Mouse (Mus musculus): ENCODE measurements around the gene Rab11a.
"Not testable (repeated sequence)": the region's sequence is repeated elsewhere in the genome, so short reads cannot be mapped to it uniquely, and the experiment has no call there.

The Rab11a gene

DNA sequence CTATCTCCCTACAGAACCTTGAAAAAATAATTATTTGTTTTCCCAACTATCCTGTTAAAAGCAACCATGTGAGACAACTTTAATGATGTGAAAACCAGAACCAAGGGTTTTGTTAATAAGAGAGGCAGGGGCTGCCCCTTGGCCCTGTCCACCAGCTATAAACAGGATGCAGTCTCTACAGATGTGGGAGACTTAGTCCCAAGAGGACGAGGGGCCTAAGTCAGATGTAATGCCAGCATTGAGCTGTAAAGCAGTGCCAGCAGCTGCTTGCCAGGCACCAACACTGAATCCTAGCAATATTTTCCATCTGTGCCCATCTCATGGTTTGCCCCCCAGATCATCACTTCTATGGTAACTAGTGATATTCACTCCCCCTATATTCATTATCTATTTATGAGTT lies 4.9 kb upstream of the Rab11a start:
- in situ Hi-C loops (cut with MboI): no loop called here

DNA sequence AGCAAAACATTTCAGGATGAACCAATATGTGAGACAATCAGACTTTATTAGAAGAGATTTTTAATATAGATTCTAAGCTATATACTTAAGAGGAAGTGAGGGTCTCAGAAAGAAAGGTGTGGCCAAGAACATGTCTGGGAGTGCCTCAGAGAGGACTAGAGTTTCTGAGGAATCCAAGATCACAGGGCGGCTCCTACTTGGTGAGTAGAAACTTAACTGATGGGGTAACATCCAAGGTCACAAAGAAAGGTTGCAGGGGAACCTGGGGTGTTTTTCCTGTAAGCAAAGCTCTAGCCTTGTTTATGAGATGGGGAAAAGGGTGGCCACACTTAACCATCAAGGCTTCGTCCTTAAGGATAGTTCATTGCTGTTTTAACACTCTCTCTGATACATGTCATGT lies 1.4 kb upstream of the Rab11a start:
- in situ Hi-C loops (cut with MboI): no loop called here

DNA sequence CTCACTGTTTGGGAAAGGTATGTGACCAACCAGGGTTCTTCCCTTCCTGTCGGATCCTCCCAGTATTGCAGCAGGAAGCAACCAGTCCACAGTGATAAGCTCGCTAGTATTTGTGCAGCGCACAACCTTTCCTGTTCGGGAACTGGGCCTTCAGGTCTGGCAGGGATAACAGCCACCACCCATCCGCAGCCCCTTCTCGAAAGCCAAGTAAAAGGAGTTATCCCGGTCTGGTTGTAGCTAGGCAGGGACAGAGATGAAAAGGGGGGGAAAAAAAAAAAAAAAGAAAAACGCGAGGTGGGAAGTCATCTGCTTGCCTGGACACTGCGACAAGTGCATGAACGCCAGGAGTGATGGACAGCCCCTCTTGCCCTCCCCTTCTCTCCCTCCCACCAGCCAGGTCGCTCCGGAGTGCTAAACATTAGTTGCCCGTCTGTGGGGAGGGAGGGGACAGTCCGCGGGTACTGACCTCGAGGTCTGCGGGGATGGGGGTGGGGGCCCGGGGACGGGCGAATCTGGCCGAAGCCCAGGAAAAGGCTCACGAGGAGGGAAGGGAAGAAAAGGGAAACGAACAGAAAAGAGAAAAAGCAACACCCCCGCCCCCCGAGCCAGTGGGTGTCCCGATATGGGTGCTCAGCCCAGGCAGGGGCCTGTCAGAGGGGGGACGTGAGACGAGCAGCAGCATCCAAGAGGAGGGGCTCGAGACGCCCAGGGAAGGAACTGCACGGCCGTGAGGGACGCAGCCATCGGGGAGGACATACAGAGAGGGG lies 736 bp downstream of the Rab11a start:
- in situ Hi-C loops (cut with MboI): no loop called here

DNA sequence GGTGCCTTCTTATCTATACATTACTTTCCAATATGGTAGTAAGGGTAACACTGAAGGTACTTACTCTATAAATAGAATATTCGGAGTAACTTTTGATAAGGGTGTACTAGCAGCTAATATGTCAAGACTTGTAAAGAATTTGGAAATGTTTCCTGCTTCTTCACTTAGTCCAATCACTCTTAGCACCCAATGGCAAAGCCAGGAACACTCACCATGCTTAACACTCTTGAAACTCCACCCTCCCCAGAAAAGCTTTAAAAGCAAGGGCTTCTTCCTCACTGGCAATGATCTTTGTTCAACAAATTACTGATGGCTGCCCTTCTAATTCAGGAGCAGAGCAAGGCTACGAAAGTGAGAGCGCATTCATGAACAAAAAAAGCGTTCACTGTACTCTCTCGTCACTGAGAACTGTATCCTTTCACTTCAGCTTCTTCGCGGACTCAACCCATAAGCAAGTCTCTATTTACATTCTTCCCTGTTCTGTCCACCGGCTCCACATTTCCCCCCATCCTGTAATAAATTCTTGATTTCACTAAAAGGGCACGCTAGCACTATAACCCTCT lies 1.4 kb downstream of the Rab11a start:
- in situ Hi-C loops (cut with MboI): no loop called here

DNA sequence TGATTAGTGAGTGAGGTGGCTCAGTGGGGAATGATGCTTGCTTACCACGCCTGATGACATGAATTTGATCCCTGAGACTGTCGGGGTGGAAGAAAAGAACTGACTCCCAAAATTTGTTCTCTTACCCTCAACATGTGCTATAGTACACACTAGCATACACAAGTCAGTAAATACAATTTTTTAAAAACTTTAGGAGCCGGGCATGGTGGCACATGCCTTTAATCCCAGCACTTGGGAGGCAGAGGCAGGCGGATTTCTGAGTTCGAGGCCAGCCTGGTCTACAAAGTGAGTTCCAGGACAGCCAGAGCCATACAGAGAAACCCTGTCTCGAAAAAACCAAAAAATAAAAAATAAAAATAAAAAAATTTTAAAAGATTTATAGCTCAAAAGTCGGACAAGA lies 2.6 kb downstream of the Rab11a start:
- in situ Hi-C loops (cut with MboI): not testable (repeated sequence)

DNA sequence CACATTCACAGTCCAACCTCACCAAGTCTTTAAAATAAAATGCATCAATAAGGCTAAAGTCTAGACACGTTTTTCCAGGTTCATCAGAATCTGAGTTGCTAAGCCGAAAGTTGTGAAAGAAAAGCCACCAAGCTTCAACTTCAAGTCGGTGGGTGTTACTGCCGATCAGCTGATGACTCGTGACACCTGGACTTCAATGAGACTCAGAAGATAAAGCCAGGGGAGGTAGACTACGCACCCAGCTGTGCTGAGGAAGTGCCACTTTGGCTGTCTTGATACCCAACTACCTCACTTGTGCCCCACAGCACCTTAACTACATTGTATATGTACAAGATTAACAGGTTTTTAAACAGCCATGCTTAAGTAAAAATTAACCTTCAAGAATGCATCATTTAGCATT lies 3.4 kb downstream of the Rab11a start:
- in situ Hi-C loops (cut with MboI): no loop called here

DNA sequence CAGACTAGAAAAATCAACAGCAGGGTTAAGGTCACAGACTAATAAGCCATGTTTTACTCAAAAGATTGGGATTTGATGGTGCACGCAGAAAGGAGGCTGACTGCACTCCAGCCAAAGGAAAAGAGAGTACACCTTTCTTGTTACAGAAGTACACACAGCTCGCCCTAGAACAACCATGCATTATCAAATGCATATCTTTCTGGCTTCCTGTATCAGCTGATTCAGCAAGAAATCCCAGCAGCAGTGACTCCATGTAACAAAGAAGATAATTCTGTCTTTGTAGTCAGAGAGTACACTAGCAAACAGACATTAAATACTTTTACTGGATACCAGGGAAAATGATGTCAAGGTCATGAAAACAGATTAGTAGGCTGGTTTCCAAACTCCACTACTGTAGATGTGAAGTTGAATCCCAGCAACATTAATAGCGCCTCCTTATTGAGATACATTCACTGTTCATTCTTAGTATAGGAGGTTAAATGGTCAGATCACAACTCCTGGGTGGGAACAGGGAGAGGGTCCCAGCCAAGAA lies 6.5 kb downstream of the Rab11a start:
- in situ Hi-C loops (cut with MboI): no loop called here

DNA sequence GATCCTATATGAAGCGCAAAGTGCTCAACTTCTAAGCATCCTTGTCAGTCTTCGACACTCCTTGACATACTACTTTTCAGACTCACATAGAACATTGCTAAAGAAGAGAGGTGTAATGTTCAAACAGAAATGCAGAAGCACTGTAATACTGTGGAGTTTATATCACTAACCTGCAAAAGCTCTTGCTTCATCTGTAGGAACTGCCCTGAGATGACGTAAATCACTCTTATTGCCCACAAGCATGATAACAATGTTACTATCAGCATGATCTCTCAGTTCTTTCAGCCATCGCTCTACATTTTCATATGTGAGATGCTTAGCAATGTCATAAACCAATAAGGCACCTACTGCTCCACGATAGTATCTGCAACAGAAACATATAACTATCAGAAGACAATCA lies 11.1 kb downstream of the Rab11a start:
- in situ Hi-C loops (cut with MboI): no loop called here

DNA sequence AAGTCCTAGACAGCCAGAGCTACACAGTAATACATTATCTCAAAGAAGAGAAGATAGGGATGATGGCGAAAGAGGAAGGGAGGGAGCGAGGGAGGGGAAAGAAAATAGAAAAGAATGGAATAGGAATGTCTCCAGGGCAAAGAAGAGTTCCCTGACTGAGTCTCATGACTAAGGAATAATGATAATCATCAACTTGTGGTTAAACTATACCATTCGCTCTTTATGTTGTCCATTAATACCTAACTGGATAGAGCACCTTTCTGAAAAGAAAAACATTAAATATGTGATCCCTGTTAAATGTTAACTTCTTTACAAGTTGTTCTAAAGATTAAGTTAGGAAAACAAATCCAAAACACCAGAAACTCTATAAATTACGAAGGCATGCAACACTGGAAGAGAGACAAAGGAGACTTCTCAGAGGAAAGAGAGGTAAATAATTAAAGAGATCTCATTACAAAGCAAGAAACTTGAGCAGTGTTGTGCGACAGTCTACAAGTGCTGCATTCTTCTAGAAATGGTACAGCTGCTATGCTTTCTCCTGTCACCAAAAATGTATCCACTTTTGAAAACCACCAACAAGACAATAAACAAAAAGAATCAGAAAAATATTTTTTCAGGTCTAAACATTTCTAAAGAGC lies 17.9 kb downstream of the Rab11a start:
- in situ Hi-C loops (cut with MboI): no loop called here

DNA sequence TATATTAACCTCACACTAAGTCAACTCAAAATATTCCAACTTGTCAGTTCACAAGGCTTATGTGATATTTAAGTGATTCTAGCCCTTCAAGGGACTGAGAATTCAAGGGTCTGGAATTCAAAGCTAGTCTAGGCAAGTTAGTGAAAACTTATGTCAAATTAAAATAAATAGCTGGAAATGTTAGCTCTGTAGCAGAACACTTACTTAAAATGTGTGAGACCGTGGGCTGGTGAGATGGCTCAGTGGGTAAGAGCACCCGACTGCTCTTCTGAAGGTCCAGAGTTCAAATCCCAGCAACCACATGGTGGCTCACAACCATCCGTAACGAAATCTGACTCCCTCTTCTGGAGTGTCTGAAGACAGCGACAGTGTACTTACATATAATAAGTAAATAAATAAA lies 27.3 kb downstream of the Rab11a start:
- in situ Hi-C loops (cut with MboI): not testable (repeated sequence)

DNA sequence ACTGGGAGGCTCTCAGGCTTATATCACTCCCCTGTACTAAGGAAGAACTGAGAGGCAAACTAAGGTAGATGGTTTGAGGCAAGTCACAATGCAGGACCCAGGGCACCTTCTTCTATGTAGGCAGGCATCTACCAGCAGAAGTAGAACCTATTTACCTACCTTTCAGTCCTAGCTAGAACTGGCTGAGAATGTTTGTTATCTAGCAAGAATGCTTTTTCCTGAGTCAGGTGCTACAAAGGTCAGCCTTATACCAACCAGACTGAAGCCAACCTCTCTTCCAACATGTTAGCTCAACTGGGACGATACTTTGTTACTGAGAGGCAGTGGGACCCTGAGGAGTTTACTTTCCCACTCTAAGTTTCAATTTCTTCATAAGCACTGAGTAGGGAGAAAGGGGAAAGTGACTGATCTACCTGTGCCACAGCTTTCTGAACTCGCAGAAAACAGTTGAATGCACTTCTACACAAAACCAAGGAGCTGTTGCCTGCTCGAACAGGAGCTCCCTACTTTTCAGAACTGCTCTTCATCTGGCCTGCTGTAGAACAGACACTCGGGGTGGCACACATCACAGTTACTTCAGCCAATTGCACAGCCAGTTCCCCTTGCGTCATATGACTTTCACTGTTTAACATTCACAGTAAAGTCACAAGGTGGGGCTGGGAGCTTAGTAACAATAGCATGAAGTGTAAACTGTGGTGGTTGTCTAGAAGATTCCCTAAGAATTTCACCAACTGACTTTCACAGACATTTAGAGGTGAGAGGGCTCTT lies 33.3 kb downstream of the Rab11a start:
- in situ Hi-C loops (cut with MboI): no loop called here

DNA sequence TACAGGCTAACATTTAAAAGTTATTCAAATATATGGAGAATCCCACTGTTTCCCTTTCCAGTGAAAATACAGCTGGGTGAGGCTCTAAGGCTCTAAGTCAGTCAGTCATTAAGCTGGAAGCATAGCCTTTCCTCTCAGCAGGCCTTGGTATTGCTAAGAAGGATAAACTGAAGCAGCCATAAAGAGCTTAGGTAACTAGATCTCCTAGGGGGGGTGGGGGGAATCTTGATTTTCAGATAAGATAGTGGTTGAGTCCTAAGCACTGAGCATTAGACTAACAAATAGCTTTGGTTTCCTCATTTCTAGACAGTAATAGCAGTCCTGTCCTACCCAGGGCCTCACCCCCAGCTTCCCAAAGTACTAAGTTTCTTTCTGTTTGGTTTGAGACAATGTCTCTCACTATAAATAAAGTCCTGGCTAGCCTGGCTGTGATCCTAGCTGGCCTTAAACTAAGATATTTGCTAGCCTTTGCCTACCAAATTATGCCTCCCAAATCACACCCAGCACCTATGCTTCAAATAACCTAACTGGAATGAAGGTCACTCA lies 34.1 kb downstream of the Rab11a start:
- in situ Hi-C loops (cut with MboI): no loop called here

DNA sequence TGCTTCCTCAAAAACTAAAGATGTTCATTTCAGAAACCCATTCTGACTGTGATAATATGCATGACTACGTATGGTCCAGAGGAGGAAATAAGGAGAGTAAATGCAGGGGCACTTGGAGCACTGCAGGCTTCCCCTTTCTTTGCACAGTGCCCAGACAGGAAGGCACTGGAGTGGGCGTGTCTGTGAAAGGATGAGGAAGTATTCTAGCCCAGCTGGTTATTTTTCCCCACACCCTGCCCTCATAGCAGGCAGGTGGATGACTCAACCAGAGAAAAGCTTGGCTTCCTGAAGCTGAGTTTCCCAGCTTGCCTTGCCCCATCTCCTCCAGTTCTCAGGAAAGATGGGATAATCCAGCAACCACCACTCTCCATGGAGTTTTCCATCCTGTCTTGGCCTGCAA lies 34.6 kb downstream of the Rab11a start:
- in situ Hi-C loops (cut with MboI): no loop called here

DNA sequence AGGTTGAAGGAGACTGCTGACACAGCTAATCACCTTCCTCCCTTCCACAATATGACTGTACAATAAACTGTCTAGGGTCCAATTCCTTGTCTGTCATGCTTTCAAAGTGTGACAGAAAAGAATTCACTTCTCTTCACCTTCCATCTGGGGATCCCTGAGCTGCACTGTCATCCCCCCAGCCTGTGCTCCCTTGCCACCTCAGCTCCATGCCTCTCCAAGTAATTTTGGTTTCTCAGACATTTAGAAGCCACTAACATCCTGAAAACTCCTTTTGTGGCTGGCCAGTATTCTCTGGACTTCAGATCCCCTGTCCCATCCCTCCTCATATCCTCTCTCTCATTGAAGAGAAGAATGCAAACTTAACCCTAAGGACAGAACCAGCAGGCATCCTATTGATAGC lies 35.2 kb downstream of the Rab11a start:
- in situ Hi-C loops (cut with MboI): no loop called here

DNA sequence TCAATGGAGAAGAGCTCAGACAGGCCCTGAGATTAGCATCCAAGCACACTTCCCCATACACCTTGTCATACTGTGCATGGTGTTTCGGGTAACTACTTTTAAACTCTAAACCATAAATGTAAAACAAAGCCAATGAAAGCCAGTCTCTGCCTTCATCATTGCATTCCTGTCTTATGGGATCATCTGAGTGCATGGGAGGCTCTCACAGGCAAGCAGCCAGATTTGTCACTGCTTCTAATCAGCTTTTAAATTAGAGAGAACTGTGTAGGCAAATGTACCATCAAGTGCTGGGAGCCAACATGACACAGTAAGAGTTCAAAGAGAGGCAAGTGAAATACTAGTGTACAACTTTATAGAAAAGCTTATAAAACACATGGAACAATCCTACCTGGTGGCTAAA lies 35.9 kb downstream of the Rab11a start:
- in situ Hi-C loops (cut with MboI): no loop called here

DNA sequence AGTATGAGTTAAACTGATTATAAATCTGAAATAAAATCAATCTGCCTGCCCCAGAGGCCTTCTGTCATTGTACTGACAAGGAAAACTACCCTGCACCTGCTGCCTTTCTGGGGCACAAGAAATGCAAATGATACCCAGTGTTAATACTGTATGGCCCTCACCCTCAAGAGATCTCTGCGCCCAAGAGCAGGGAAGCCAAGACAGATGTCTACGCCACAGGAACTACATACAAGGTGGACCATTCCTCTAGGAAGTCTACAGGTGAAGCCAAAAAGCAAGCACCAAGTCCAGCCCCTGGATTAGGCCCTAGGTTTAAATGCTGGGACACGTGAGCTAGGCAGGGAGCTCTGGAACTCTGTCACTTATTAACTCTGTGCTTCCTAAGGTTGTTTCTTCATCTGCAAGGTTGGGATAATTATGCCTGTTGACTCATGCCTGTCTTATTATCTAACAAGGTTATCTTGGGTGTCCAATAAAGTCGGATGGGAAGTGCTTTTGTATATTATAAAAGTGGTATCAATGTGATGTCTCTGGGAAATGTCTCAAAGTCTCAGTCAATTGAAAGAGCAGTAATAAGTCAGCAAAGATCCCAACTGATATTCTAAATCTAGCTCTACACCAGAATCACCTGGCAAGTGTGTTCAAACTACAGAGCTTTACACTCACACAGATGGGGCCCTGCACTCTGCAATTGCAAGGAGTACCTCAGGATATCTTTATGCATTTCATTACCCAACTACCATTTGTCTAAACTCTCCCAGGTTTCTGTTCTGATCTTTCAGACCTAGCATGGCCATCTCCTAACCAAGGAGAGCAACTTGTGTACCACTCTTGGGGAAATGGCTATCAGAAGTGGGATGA lies 36.9 kb downstream of the Rab11a start:
- in situ Hi-C loops (cut with MboI): no loop called here

DNA sequence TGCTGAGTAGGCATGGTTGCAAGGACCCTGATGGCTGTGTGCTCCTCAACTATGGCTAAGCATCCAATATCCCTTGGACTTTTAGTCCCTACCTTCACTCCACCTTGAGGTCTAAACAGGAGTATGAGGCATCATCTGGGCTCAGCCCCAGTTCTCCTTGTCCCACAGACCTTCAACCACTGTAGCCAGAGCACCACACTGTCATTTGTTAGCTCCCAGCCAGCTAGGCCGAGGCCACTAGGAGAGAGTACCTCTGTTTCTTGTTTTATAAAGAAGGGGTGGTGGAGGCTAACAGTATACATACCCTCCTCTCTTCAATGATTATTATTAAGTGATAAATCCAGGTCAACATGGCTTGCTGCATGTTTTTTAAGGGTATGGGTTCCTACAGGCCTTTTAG lies 39.0 kb downstream of the Rab11a start:
- in situ Hi-C loops (cut with MboI): no loop called here

DNA sequence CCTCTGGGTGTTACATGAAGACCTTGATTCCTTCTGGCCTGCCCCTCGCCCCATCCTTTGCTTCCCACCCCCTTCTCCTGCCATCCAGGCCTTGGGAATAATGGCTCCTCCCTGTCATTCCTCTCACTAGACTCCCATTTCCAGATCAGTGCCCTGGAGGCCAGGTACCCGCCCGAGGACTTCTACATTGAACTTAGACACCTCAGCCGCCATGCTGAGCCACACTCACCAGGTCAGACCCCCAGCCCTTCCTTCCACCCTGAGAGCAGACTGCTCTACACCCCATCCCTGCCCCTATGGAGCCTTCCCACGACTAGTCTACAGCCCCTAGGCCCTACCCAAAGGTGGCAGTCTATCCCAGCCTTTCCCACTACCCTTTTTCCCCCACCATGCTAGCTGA lies 39.9 kb downstream of the Rab11a start:
- in situ Hi-C loops (cut with MboI): no loop called here

DNA sequence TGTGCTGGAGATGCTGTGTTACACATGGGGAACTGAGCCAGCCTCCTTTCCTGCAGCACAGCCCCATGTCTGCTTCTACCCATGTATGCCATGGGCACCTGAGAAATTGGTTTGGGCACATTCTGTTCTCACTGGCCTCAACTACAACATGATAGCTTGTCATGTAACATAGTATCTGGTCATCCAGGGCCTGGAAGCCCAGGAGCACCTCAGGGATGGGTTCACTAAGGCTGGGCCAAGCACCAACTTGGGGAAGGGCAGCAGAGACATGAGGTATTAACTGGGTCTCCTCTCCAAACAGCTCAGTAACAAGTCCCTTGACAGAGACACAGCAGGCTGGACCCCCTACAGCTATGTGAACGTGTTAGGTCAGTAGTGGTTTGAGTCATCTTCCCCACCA lies 40.6 kb downstream of the Rab11a start:
- in situ Hi-C loops (cut with MboI): no loop called here

DNA sequence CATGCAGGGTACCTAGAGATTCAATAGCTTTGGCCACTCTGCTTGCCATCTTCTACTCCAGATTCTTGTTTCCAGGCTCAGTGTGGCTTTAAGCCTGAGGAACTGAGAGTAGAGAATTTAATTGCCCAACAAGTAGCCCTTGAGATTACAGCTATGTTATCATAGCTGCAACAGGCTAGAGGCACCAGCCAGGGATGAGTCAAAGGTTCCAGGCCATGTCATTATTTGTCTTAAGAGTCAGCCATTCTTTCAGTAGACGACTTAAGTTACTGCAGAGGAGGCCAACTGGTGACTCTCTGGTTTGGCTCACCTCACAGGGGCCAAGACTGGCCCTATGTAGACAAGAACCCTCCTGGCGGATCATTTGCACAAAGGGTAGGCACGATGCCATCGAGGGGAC lies 41.2 kb downstream of the Rab11a start:
- in situ Hi-C loops (cut with MboI): no loop called here

DNA sequence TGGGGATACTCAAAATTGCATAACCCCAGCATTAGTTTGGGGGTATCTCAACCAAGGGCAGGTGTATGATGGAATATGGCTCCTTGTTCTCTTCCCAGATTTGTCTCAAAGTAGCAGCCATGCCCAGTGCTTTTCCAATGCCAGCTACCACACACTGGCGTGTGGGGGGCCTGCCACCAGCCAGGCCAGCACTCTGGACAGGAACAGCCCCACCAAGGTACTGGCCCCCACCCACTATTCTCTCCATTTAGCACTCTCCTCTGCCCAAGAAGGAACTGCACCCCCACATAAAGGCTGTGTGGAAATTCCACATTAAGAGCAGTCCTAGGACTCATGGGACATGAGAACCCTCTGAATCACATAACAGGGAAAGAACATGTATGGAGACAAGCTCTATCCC lies 42.3 kb downstream of the Rab11a start:
- in situ Hi-C loops (cut with MboI): no loop called here
